Mouse (Mus musculus) Muller cell, postnatal 12 days (primary cell): ENCODE results near the gene Tspan18.
A peak's percentile ranks its signal among the peaks of the same experiment; 100 is the strongest.

ENCODE experiments used
- DNase-seq: peaks from one replicate; pipeline ENCODE4 v3.0.0-alpha.2; 2015; ENCODE audit errors: inconsistent ontology term

Tspan18 gene

GRCm38 (mm10) chr2:93339373-93340106 lies 5.2 kb upstream of the Tspan18 start:
- peak; percentile 27 for DNase-seq

- no peak for DNase-seq
Measured at GRCm38 (mm10) chr2:93335996-93336395, 1.7 kb upstream of the Tspan18 start.

- peak; percentile 81 for DNase-seq
Measured at GRCm38 (mm10) chr2:93333241-93333816, 976 bp downstream of the Tspan18 start.

DNA sequence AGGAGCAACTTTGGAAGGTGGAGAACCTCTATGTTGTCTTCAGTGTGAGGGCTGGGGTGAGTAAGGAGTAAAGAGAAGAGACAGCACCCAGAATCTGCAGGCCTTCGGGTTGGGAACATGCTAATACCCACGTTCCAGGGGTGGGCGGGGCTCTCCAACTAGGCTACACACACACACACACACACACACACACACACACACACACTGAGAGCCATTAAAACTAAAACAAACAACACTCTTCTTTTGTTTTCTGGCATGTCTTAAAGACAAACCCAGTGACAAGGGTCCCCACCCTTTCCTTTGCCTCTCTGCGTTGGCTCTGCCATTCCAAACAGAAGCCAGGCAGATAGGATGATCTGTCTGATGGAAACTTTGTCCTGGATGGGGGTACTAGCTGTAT lies 2.0 kb downstream of the Tspan18 start:
- DNase-seq: no peak

DNA sequence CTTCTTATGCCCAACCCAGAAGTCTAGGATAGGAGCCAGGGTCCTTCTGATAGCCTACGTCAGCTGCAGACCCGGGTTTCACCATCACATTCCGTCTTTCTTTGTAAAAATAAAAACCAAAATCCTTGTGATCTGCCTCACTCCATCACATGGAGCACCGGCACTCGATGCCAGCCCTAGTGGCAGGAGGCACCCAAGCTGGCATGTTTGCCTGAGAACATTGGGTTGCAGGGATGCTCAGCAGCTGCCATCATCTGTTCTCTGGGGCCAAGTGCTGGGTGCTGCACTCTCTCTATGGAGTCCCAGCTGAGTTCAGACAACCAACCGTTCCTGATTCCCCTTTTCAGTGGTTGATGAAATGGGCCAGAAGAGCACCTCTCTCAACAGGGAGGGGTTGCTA lies 3.2 kb downstream of the Tspan18 start:
- no peak for DNase-seq

GRCm38 (mm10) chr2:93329120-93329519 lies 5.2 kb downstream of the Tspan18 start:
- DNase-seq: no peak

- no peak for DNase-seq
Measured at GRCm38 (mm10) chr2:93327915-93328555, 6.3 kb downstream of the Tspan18 start.

GRCm38 (mm10) chr2:93324681-93325080 lies 9.6 kb downstream of the Tspan18 start:
- no peak for DNase-seq

GRCm38 (mm10) chr2:93321946-93322345 lies 12.4 kb downstream of the Tspan18 start:
- no peak for DNase-seq

GRCm38 (mm10) chr2:93320267-93320666 lies 14.0 kb downstream of the Tspan18 start:
- no peak for DNase-seq

- peak; percentile 36 for DNase-seq
Measured at GRCm38 (mm10) chr2:93319598-93319997, 14.7 kb downstream of the Tspan18 start.

DNA sequence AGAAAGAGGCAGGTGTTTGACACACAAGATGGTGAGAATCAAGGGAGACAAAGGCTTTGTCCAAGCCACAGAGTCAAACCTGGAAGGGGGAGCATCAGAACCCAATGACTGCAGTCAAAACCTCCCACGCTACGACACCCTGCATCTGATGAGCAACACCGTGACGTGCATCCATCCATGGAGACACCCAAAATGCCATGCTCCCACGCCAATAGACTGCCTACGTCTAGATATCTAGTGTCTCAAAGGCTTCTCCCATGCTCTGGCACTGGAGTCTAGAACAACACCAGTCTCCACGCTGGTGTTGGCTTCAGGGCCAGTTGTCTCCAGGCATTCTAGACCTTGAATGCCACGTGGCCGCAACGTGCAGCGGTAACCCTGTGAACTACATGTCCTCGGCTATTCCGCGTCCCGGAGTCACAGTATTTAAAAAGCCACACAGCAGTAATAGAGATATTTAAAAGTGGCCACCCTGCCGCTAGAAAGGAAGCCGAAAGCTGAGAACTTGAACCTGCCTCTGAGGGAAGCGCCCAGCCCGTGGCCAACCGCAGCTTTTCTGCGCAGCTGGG lies 15.4 kb downstream of the Tspan18 start:
- DNase-seq: no peak

- DNase-seq: no peak
Measured at GRCm38 (mm10) chr2:93313768-93314632, 20.3 kb downstream of the Tspan18 start.

DNA sequence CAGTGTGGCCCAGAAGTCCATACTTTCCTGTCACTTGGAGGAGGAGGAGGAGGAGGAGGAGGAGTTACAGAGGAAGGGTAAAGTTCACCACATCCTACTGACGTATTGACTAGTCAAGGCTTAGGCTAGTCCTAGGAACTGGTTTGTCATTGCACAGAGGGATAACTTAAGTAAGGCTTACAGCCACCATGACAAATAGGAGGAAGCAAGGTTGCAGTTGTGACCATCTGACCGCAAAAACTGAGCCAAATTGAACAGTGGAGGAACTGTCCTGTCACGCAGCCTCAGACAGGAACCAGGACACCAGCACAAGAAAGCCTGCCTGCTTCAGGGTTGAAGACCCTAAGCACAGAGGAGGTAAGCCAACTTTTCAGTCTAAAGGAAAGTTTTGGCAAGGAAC lies 21.8 kb downstream of the Tspan18 start:
- no peak for DNase-seq

DNA sequence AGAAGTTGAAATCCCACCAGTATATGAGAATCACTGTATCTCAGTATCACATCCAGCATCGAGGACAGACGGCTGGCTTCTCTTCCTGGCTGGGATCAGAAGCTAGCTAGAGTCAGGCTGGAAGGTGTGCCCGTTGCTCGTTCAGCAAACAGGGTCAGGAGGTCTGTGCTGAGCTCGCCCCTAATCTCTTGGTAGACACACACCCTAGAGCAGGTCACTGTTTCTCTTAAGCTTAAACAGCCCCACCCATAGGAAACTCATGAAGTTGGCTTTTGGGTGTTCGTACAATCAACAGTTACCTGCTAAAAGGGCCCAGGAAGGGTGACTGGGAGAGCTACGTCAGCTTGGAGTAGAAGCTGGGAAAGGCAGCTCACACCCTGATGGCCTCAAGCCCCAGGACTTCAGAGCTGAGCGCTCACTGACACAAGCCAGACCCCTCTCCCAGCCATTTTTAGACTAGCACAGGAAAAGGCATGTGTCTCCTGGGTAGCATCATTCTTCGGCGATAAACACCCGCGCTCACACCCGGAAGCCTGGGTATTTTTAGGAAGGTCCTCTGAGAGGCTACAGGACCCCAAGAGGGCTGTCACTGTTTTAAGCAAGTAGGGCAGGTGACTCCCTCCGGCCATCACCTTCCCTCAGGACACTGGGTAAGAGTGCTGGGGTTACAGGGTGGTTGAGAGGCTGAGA lies 24.4 kb downstream of the Tspan18 start:
- DNase-seq: no peak

- no peak for DNase-seq
Measured at GRCm38 (mm10) chr2:93306898-93307297, 27.4 kb downstream of the Tspan18 start.

- no peak for DNase-seq
Measured at GRCm38 (mm10) chr2:93304273-93304634, 30.1 kb downstream of the Tspan18 start.

DNA sequence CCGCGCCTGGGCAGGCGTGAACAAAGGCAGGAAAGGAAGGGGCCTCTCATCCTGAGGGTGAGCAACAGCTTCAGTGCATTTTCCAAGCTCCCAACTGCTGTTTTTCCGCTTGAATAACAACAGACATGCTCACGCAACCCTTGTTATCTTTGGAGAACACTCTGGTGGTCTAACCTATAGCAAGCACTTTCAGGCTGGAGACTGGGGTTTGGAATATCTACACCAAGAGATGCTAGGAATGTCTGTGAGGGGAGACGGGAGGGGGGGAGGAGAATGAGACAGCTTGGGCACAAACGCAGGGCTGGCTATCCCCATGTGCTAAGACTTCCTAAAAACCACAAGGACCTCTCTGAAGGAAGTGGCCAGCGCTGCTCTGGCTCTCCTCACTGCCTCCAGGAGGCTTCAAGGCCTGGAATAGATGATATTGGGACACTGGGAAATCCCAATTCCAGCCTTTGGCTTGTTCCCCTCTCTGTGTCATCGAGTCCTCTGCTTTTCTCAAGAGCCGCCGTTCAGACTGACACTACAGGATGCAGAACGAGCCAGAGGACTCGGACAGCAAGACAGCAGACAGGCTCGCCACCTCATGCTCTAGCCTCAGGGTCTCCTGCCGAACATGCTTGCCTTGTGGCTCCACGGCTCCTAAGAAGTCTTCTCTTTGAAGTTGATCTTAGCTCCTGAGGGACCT lies 30.6 kb downstream of the Tspan18 start:
- DNase-seq: peak; percentile 64

- DNase-seq: no peak
Measured at GRCm38 (mm10) chr2:93303260-93303584, 31.1 kb downstream of the Tspan18 start.

- peak; percentile 48 for DNase-seq
Measured at GRCm38 (mm10) chr2:93297656-93298055, 36.6 kb downstream of the Tspan18 start.
